Mouse (Mus musculus): Measurements from ENCODE around the gene Phf21b. TPM values are rescaled to one million over a fixed set of nuclear protein-coding genes. Genes with fewer than 3 reads are reported as not detected.

Phf21b gene
- total and polyA plus RNA-seq, 2 experiments from 2014 or later = 0.04 to 0.05 TPM

DNA sequence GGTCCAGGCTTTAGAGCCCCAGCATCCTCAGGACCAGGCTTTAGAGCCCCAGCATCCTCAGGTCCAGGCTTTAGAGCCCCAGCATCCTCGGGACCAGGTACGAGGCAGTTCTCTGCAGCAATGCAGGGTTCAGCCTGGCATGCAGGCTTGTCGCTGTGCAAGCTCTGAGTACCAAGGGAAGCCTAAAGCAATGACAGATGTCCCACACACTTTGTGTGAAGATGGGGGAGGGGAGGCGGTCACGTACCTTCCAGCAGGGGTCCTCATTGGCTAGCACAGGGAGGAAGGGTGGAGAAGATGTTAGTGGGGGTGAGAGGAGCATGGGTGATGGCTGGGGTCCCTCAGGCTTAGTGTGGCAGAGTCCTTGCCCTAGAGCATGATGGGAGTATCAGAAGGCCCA is 62.2 kb downstream of the Phf21b start:
- ATAC-seq (ENCODE audit: insufficient read depth, low read depth) (no peak), DNase-seq (ENCODE audit: low spot score) (no peak)
- no peaks in the 10 kb centered on the region for H3K27me3 ChIP-seq (ENCODE audit: control insufficient read depth, insufficient read depth, low read length)
- TF ChIP-seq CTCF (IDR thresholded peaks at IDR 0.05; ENCODE audit: low read depth) (no peak), EP300 (IDR thresholded peaks at IDR 0.05; ENCODE audit: low read depth) (no peak)
- H3K4me3 ChIP-seq (ENCODE audit: low read depth, low read length) = no peak overlapping the region
- no peak overlapping the region for H3K27ac ChIP-seq (ENCODE audit: low read depth)
- H3K9ac ChIP-seq (replicated peaks; ENCODE audit: low read depth, low read length) = no peak overlapping the region
- 60% methylated on average over 5 of the region's 5 CpGs for WGBS
- no peaks in the 10 kb centered on the region for H3K4me1 ChIP-seq (ENCODE audit: control insufficient read depth, insufficient read depth)
- H3K9me3 ChIP-seq (replicated peaks; ENCODE audit: control insufficient read depth, low read length) = no peaks in the 10 kb centered on the region
- H3K36me3 ChIP-seq (replicated peaks; ENCODE audit: control insufficient read depth, insufficient read depth, low read length) = no peaks in the 10 kb centered on the region
- no peak overlapping the region for H3K4me2 ChIP-seq (ENCODE audit: low read depth, low read length)

DNA sequence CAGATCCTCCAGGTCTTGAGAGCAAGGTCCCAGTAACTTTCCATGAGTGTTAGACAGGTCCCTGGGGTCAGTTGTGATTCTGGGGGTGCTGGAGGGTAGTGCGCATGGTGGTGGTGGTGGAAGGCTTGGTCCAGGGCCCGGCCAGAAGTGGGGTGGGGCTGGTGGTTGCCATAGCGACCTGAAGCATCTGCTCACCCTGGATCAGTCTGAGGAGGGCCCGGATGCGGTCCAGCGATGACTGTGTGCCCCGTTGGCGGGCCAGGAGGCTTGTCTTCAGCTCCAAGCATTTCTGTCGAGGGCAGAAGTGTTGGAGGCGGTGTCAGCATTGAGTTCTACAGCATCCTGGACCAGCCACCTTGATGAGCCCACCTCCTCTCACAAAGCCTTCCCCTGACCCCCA is 68.7 kb downstream of the Phf21b start:
- no peak overlapping the region for H3K4me3 ChIP-seq (ENCODE audit: low read depth, low read length)
- H3K27me3 ChIP-seq (ENCODE audit: control insufficient read depth, insufficient read depth, low read length) = no peaks in the 10 kb centered on the region
- no peaks in the 10 kb centered on the region for H3K4me1 ChIP-seq (ENCODE audit: control insufficient read depth, insufficient read depth)
- DNase-seq (ENCODE audit: low spot score) (no peak), ATAC-seq (ENCODE audit: insufficient read depth, low read depth) (no peak)
- WGBS = 89% methylated on average over 10 of the region's 10 CpGs
- no peaks in the 10 kb centered on the region for H3K9me3 ChIP-seq (replicated peaks; ENCODE audit: control insufficient read depth, low read length)
- H3K27ac ChIP-seq (ENCODE audit: low read depth) = no peak overlapping the region
- no peak overlapping the region for H3K9ac ChIP-seq (replicated peaks; ENCODE audit: low read depth, low read length)
- TF ChIP-seq CTCF (IDR thresholded peaks at IDR 0.05; ENCODE audit: low read depth) = no peak
- no peak for TF ChIP-seq EP300 (IDR thresholded peaks at IDR 0.05; ENCODE audit: low read depth)
- no peaks in the 10 kb centered on the region for H3K36me3 ChIP-seq (replicated peaks; ENCODE audit: control insufficient read depth, insufficient read depth, low read length)
- no peak overlapping the region for H3K4me2 ChIP-seq (ENCODE audit: low read depth, low read length)

- no peak overlapping the region for H3K9ac ChIP-seq (replicated peaks; ENCODE audit: low read depth, low read length)
- no peak overlapping the region for H3K4me3 ChIP-seq (ENCODE audit: low read depth, low read length)
- TF ChIP-seq CTCF (IDR thresholded peaks at IDR 0.05; ENCODE audit: low read depth) (no peak), EP300 (IDR thresholded peaks at IDR 0.05; ENCODE audit: low read depth) (no peak)
- H3K9me3 ChIP-seq (replicated peaks; ENCODE audit: control insufficient read depth, low read length) = no peaks in the 10 kb centered on the region
- 89% methylated on average over 16 of the region's 16 CpGs for WGBS
- DNase-seq (ENCODE audit: low spot score) = no peak
- no peak overlapping the region for H3K27ac ChIP-seq (ENCODE audit: low read depth)
- H3K36me3 ChIP-seq (replicated peaks; ENCODE audit: control insufficient read depth, insufficient read depth, low read length) = no peaks in the 10 kb centered on the region
- no peaks in the 10 kb centered on the region for H3K27me3 ChIP-seq (ENCODE audit: control insufficient read depth, insufficient read depth, low read length)
- no peak for ATAC-seq (ENCODE audit: insufficient read depth, low read depth)
- H3K4me1 ChIP-seq (ENCODE audit: control insufficient read depth, insufficient read depth) = no peaks in the 10 kb centered on the region
- no peak overlapping the region for H3K4me2 ChIP-seq (ENCODE audit: low read depth, low read length)
Observed at GRCm38 (mm10) chr15:84784812-84785211, 71.0 kb downstream of the Phf21b start.

DNA sequence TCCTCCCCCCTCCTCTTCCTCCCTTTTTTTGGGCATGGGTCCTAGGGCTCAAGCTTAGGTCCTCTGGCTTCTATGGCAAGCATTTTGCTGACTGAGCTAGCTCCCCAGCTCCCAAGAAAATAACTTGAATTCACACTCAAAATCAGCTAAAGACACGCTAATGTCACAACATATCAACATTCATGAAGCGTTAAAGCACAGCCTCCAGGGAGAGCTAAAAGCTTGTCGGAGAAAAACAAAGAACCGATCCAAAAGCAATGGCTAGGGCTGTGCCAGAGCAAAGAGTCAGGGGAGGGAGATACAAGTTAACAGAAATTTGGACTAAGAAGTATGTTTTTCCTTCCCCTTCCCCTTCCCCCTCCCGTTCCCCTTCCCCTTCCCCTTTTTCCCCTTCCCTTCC is 77.3 kb downstream of the Phf21b start:
- no peak for ATAC-seq (ENCODE audit: insufficient read depth, low read depth)
- no peaks in the 10 kb centered on the region for H3K36me3 ChIP-seq (replicated peaks; ENCODE audit: control insufficient read depth, insufficient read depth, low read length)
- no peak for DNase-seq (ENCODE audit: low spot score)
- H3K4me3 ChIP-seq (ENCODE audit: low read depth, low read length) = no peak overlapping the region
- H3K27me3 ChIP-seq (ENCODE audit: control insufficient read depth, insufficient read depth, low read length) = no peaks in the 10 kb centered on the region
- 47% methylated on average over 5 of the region's 5 CpGs for WGBS
- H3K9me3 ChIP-seq (replicated peaks; ENCODE audit: control insufficient read depth, low read length) = no peaks in the 10 kb centered on the region
- H3K9ac ChIP-seq (replicated peaks; ENCODE audit: low read depth, low read length) = no peak overlapping the region
- H3K27ac ChIP-seq (ENCODE audit: low read depth) = no peak overlapping the region
- H3K4me2 ChIP-seq (ENCODE audit: low read depth, low read length) = no peak overlapping the region
- no peak for TF ChIP-seq EP300 (IDR thresholded peaks at IDR 0.05; ENCODE audit: low read depth)
- TF ChIP-seq CTCF (IDR thresholded peaks at IDR 0.05; ENCODE audit: low read depth) = no peak
- H3K4me1 ChIP-seq (ENCODE audit: control insufficient read depth, insufficient read depth) = no peaks in the 10 kb centered on the region

- no peak for TF ChIP-seq CTCF (IDR thresholded peaks at IDR 0.05; ENCODE audit: low read depth)
- no peak for TF ChIP-seq EP300 (IDR thresholded peaks at IDR 0.05; ENCODE audit: low read depth)
- Histone ChIP-seq H3K27me3 (ENCODE audit: control insufficient read depth, insufficient read depth, low read length) (no peaks in the 10 kb centered on the region), H3K27ac (ENCODE audit: low read depth) (no peak overlapping the region), H3K4me2 (ENCODE audit: low read depth, low read length) (peak overlapping the region; percentile 22; the same call in 1 of the 2 replicates), H3K4me3 (ENCODE audit: low read depth, low read length) (no peak overlapping the region), H3K9ac (replicated peaks; ENCODE audit: low read depth, low read length) (no peak overlapping the region), H3K9me3 (replicated peaks; ENCODE audit: control insufficient read depth, low read length) (no peaks in the 10 kb centered on the region), H3K36me3 (replicated peaks; ENCODE audit: control insufficient read depth, insufficient read depth, low read length) (no peaks in the 10 kb centered on the region), H3K4me1 (ENCODE audit: control insufficient read depth, insufficient read depth) (no peaks in the 10 kb centered on the region)
- no peak for DNase-seq (ENCODE audit: low spot score)
- 43% methylated on average over 20 of the region's 20 CpGs for WGBS
- ATAC-seq (ENCODE audit: insufficient read depth, low read depth) = no peak
Observed at GRCm38 (mm10) chr15:84775421-84776174, 80.3 kb downstream of the Phf21b start.

Data from heart, postnatal 0 days (tissue).